Mouse (Mus musculus) Patski (cell line): ENCODE results near the gene Megf6. TPM values are rescaled to one million over a fixed set of nuclear protein-coding genes. Genes with fewer than 3 reads are reported as not detected.
A peak's percentile ranks its signal among the peaks of the same experiment; 100 is the strongest.

Experiments used
- ATAC-seq: fragments of 100-300 bp; one replicate; pipeline ENCODE4 v1.8.0; 2021
- CTCF ChIA-PET: fragments of 350-600 bp; sonication (Branson Sonifier 250); formaldehyde crosslinking; loops from one replicate; lab custom pipeline; 2022; ENCODE audit warnings: inconsistent platforms; lab: Charles Lee
- POLR2A ChIA-PET: fragments of 350-600 bp; sonication (Branson Sonifier 250); formaldehyde crosslinking; loops from one replicate; lab custom pipeline; 2022; ENCODE audit warnings: antibody characterized with exemption, inconsistent platforms; lab: Charles Lee
- DNase-seq: peaks from one replicate; pipeline ENCODE4 v3.0.0-alpha.2; 2011; ENCODE audit warnings: low read depth, low spot score
- H3K27me3 ChIP-seq: fragments of 371-371 bp; one replicate; pipeline ENCODE4 v1.5.1; 2021
- CTCF ChIP-seq: fragments of 100-300 bp; IDR thresholded peaks from one replicate; pipeline ENCODE4 v1.5.1; 2021
- in situ Hi-C: fragments of 300-500 bp; cut with MboI; formaldehyde crosslinking; loops from 3 replicates; pipeline ENCODE4 v1.11.1; 2018; ENCODE audit warnings: low pct_unique_long_range_greater_than_20kb, mixed read lengths
- polyA plus RNA-seq: library from polyadenylated mRNA; unstranded; gene quantifications from one replicate; pipeline ENCODE4 v1.2.3, GENCODE M21; 2021

Gene Megf6
- polyA plus RNA-seq, 1 experiment from 2014 or later, result 2.0 TPM

- POLR2A ChIA-PET, result no interaction called here
Measured at GRCm38 (mm10) chr4:154159961-154160537, 10.5 kb upstream of the Megf6 start.

DNA sequence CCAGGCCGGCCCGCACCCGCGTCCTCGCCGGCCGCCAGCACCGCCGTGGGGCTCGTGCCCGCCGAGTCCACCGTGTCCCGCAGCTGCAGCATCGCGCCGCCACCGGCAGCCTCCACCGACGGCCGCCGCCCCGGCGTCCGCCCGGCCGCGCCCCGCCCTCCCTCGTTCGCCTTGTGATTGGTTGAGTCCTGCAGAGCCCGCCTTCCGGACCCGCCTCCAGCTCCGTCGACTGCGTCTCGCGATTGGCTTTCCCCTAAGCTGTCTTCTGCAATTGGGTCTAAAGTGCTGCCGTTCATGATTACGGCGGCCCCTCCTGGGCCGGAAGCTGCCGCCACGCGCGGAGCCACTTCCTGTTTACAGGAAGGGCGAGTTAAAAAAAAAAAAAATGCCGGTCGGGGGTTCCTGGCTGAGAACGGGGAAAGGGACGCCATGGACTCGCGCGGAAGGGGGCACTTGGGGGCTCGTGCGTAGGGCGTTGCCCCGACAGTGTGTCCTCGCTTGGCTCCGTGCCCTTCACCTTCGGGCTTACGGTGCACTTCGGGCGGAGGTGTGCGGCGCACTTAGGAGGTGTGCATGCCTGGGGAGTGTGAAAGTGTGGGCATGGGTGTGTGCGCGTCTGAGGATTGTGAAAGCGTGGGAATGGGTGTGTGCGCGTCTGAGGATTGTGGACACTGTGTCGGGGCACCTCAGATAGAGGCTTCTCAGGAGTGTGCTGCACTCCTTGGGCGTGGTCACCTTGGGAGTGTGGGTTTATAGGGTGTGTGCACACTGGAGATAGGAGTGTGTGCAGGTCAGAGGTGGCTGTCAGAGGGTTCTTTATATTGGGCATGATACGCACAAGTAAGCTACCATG, 9.8 kb upstream of the Megf6 start, which contains the start of gene Tprgl:
Gene Tprgl, minus strand, starts transcription at position 129 of the 853 bp plus-strand sequence.
- no peaks in the 10 kb centered on the region for H3K27me3 ChIP-seq
- CTCF ChIA-PET, result interaction anchor here (0.8 to 1.1 kb wide), 2 partner anchors 46 to 113 kb away, joined by 3 read pairs; no protein-coding TSS in a partner anchor
- no peak for TF ChIP-seq CTCF
- ATAC-seq (peak; percentile 97), DNase-seq (peak; percentile 77)
- POLR2A ChIA-PET, result no interaction called here
- in situ Hi-C loops, result no loop called here

More at GRCm38 (mm10) chr4:154159961-154160537, 10.5 kb upstream of the Megf6 start:
- no peak for DNase-seq
- peak; percentile 24 for ATAC-seq
- in situ Hi-C loops, result no loop called here
- CTCF ChIA-PET, result no interaction called here
- no peak for TF ChIP-seq CTCF
- H3K27me3 ChIP-seq, result no peaks in the 10 kb centered on the region

- CTCF ChIA-PET, result interaction anchor here (1.4 to 1.8 kb wide), 3 partner anchors 20 to 138 kb away, joined by 5 to 16 read pairs (median 6); partner anchors contain the start of gene Arhgef16
- in situ Hi-C loops, result no loop called here
- POLR2A ChIA-PET, result no interaction called here
- no peak for ATAC-seq
- TF ChIP-seq CTCF, result no peak
- H3K27me3 ChIP-seq, result no peaks in the 10 kb centered on the region
- no peak for DNase-seq
Measured at GRCm38 (mm10) chr4:154163296-154163695, 7.2 kb upstream of the Megf6 start.

DNA sequence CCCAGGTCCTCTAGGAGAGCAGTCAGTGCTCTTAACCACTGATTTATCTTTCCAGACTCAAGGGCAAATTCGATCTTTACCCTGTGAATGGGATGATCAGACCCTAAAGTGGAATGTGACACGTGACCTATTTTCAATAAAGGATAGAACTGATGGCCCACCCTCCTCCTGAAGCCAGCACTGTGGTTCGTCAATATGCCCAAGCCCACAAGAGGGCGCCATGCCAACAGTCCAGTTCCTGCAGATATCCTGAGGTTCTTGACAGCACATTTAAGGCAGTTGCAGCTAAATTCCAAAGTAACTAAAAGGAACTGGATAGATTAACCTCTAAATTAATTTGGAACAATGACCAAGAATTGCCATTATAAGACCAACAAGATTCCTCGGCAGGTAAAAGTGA, 3.5 kb upstream of the Megf6 start:
- H3K27me3 ChIP-seq, result peaks cover 8% of the 10 kb centered on the region
- ChIA-PET CTCF (interaction anchor here (0.9 to 2.3 kb wide), 5 partner anchors 36 to 135 kb away, joined by 3 to 22 read pairs (median 5); partner anchors contain the start of gene Arhgef16), POLR2A (no interaction called here)
- ATAC-seq, result no peak
- no peak for TF ChIP-seq CTCF
- DNase-seq, result no peak
- in situ Hi-C loops, result loop anchor here (5.0 kb wide), 2 partner anchors 40 to 105 kb away; no protein-coding TSS in a partner anchor

DNA sequence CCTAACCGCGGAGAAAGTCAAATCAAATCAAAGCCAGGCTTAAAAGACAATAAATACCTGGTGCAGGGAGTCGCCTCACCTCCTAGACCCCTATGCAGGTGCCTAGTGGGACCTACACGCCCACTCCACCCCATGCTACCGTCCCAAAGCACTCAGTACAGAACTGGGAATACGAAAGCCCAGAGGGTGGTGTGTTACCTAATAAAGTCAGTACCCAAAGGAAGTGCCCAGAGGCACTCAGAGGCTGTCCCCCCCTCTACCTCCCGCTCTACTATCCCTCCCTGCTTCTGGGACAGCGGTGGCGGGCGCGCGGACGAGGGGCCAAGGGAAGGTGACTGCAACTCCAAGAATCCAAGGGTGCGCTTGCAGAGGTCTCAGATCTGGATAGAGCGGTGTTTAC, 509 bp upstream of the Megf6 start:
- peaks cover 8% of the 10 kb centered on the region for H3K27me3 ChIP-seq
- ATAC-seq (no peak), DNase-seq (no peak)
- POLR2A ChIA-PET, result no interaction called here
- no peak for TF ChIP-seq CTCF
- CTCF ChIA-PET, result no interaction called here
- in situ Hi-C loops, result no loop called here

DNA sequence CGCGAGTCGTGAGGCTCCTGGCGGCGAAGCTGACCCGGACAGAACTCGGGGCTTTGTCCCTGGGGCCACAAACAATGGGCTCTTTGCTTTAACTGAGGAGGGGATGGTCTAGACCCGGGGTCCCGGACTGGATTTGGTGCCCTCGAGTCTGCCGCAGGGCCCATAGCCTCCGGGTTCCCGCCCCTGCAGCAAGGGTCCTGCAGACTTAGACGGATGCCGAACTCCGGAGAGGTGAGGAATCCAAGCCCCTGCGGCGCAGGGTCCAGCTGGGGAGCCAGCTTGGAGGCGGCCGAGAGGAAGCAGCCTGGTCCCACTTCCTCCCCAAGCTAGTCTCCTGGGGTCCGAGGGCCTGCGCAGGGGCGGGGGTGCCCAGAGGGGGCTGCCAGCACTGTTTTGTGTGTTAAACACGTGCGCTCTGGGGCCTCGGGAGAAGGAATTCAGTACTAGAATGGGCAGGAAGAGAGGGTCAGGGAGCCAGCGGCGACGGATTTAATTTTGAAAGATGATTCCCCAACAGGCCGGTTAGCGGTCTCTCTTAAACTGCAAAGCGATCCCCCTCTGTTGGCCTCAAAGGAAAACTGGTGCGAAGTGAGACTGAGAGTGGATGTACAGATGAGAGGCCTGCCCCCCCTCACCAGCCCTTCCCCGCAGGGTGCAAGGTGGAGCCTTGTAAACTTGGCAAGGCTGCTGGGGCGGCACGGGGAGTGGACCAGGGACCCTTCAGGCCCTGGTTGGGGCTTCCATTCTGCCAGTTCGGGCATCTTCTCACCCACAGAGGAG, 811 bp downstream of the Megf6 start:
- DNase-seq (no peak), ATAC-seq (no peak)
- in situ Hi-C loops, result no loop called here
- ChIA-PET CTCF (no interaction called here), POLR2A (no interaction called here)
- TF ChIP-seq CTCF, result no peak
- H3K27me3 ChIP-seq, result peaks cover 8% of the 10 kb centered on the region

DNA sequence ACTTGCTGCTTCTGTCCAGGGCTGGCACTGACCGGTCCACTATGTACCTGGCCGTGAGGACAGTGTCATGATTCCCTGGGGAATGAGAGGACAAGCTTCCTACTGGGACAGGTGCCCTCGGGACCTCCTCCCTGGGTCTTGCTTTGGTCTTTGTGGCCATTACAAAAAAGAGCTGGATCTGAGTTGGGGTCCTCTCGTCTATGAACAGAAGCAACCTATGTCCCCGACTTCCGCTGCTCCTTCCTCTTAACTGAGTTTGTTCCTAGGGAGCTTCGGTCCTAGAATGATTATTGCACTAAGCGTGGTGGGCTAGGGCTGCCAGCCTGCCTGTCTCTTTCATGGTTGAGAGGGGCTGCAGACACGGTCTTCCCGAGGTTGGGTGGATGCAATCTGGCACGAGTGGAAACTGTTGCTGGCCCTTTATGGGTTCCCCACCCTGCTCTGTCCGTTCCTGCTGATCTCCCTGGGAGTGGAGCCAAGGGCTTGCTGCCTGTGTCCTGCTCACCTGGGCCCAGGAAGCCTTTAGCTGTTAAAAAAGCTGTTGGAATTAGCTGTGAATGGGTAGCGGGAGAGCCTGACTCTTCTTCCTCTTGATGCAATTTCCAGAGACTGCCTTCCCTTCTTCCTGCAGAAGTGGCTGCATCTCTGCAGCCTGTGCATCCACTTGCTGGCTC, 1.5 kb downstream of the Megf6 start:
- POLR2A ChIA-PET, result no interaction called here
- ATAC-seq (no peak), DNase-seq (no peak)
- in situ Hi-C loops, result no loop called here
- H3K27me3 ChIP-seq, result peaks cover 8% of the 10 kb centered on the region
- CTCF ChIA-PET, result no interaction called here
- no peak for TF ChIP-seq CTCF

DNA sequence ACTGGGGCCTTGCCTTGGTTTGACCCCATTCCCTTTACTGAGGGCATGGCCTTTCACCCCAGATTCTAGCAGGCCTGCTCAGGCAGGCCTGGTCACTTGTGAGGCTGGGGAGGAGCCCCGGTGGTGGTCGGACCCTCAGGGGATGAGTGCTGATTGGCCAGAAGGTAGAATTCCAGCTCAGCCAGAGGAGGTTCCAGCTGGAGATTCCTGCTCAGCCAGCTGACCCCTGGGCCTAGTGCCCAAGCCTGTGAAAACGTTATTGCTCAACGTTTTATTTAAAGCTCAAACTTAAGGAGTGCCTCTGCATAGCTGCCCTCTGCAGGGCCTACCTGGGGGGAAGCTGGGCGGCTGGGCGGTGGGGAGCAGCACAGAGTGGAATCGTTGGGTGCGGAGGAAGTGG, 6.7 kb downstream of the Megf6 start:
- H3K27me3 ChIP-seq, result no peaks in the 10 kb centered on the region
- CTCF ChIA-PET, result interaction anchor here (1.1 to 2.3 kb wide), 3 partner anchors 11 to 32 kb away, joined by 3 to 5 read pairs (median 3); no protein-coding TSS in a partner anchor
- POLR2A ChIA-PET, result no interaction called here
- no peak for TF ChIP-seq CTCF
- in situ Hi-C loops, result no loop called here
- ATAC-seq (no peak), DNase-seq (no peak)

DNA sequence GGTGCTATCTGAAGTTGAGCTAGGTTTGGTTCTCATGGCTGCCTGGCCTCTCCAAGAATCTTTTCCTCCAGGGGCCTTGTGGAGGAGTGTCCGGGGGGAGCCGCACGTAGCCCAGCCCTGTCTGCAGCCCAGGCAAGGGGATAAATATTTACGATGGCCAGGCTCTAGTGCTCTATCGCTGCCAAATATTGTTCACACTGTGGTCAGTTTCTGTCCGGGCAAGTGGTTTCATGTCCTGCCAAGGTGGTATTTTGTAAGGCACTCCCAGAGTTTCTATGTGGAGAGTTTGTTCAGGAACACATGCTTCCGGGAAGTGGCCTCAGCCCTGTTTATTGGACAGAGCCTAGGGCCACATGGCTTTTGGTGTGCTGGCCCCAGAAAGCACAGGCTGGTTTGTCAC, 10.5 kb downstream of the Megf6 start:
- DNase-seq, result no peak
- peak; percentile 33 for ATAC-seq
- TF ChIP-seq CTCF, result no peak
- CTCF ChIA-PET, result no interaction called here
- POLR2A ChIA-PET, result no interaction called here
- in situ Hi-C loops, result no loop called here
- no peaks in the 10 kb centered on the region for H3K27me3 ChIP-seq

DNA sequence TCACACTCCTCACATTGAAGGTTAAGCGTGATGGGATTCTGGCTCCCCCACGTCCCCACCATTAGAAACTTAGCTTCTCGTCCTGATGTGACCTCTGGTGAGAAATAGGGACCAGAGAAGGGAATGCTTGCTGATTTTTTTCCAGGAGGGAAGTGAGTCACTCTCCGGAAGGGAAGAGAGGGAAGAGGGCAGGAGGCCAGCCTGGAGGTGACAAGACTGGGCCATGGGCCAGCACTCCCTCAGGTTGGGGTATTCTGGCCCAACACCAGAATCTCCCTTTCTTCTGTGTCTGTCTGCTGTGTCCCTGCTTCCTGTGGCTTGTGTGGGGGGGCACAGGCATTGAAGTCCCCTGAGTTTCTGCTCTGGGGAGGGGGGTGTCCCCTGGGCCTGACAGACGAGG, 13.0 kb downstream of the Megf6 start:
- ATAC-seq, result no peak
- ChIA-PET CTCF (interaction anchor here (1.5 kb wide), 1 partner anchor 20 kb away, joined by 5 read pairs; no protein-coding TSS in a partner anchor), POLR2A (no interaction called here)
- DNase-seq, result no peak
- in situ Hi-C loops, result no loop called here
- no peak for TF ChIP-seq CTCF
- H3K27me3 ChIP-seq, result no peaks in the 10 kb centered on the region
